Mouse (Mus musculus) ovary, postnatal 36 days (tissue): ENCODE results near the gene Ltbp2.

Experiments used
- DNase-seq: peaks from one replicate; pipeline ENCODE4 v3.0.0; 2022; ENCODE audit warnings: low spot score, mixed read lengths

Ltbp2 gene

GRCm38 (mm10) chr12:84880091-84880490 is 3.8 kb upstream of the Ltbp2 start:
- DNase-seq: no peak

- DNase-seq: no peak
These were observed 411 bp downstream of the Ltbp2 start for GRCm38 (mm10) chr12:84875761-84876480.

GRCm38 (mm10) chr12:84873434-84873833 is 2.9 kb downstream of the Ltbp2 start:
- no peak for DNase-seq

DNA sequence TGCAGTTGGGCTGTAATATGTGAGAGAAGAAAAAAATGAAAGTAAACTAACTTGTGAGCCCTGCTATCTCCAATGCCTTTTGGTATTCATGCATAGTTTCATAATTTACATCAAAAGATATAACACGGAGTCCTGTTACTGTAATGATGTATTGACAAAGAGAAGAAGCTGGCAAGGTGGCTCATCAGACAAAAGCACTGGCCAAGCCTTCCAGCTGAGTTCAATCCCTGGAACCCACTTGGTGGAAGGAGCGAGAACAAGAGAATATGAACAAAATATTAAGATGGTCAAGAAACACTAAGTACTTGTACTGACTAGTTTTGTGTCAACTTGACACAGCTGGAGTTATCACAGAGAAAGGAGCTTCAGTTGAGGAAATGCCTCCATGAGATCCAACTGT is 4.0 kb downstream of the Ltbp2 start:
- no peak for DNase-seq

DNA sequence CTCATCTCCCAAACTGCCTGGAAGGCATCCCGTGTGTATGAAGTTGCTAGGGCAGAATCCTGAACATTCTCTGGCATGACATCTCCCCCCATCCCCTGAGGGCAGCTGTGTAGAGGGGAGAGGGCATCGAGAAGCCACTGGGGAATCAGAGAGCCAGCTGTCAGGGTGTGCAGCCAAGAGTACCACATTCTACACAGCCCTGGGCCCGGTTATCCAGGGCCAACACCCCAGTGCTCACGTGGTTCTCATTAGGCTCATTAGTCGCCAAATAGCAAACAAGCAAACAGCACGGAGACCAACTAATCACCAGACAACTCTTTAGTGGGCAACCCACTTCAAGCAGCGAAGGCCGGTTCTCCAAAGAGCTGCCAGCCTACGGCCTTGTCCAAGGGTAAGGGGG is 10.9 kb downstream of the Ltbp2 start:
- DNase-seq: no peak

DNA sequence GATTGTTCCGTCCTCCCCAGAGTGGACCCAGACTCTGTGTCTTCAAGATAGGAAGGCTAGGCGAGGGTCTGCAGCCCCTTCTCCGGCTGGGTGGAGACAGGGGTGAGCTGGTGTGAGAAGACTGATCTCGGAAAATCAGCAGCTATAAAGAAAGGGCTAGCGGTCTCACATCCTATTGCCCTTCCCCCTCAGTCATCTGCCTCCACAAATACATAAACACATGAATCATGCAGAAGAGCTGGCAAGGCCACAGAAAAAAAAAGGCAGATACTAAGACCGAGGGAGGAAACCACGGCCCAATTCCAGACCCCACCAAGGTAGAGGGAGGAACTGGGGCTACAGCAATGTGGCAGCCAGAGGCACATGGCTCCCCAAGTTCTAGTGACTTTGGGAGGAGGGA is 11.5 kb downstream of the Ltbp2 start:
- DNase-seq: peak; percentile 27

DNA sequence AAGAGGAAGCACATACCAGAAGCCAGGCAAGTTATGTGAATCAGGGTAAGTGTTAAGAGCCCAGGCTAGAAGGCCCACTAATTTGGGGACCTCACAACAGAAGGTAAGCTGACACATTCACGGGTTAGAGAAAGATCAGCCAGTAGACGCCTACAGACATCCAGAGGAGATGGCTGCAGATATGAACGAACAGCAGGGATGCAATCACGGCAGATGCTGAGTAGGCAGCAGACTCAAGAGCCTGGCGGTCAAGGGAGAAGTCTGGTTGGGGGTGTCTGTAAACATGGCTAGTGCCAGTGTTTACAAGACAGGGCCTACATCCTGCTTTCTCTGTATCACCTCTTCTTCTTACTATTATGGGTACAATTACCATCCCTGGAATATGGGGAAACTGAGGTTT is 13.1 kb downstream of the Ltbp2 start:
- DNase-seq: no peak

DNA sequence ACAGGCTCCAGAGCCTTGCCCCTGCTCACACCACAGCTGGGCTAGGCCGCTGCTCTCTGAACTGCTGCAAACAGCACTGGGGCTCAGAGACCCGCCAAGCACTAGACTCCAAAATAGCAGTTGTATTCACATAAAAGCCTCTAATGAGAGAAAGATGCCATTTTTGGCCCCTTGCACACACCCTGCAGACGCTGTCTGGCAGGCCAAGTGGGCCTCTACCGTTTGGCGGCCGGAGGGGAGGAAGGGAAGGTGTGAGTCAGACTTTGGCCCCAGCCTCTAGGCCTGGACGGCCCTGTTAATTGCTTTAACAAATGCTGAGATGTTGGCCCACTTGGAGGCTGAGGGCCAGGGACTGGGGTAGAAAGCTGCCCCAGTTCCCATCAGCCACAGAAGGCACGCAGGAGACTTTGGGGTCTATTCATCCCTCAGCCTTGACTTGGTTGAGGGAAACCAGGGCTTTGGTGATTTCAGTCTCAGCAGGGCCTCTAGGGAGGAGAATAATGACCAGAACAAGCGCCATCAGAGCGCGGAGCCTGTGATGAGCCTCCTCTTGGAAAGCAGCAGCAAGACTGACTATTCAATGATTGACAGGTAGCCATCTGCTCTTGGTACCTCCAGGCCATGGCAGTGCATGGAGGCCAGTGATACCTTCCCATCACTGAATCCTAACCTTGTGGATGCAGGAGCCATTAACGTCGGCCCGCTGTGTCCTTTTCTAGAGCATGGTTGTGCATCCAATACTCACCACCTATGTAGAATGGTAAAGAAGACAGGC is 14.0 kb downstream of the Ltbp2 start:
- DNase-seq: no peak

GRCm38 (mm10) chr12:84858149-84859113 is 17.9 kb downstream of the Ltbp2 start:
- no peak for DNase-seq

GRCm38 (mm10) chr12:84857706-84858105 is 18.6 kb downstream of the Ltbp2 start:
- DNase-seq: no peak

- DNase-seq: no peak
These were observed 19.8 kb downstream of the Ltbp2 start for GRCm38 (mm10) chr12:84856532-84856931.

- DNase-seq: no peak
These were observed 21.2 kb downstream of the Ltbp2 start for GRCm38 (mm10) chr12:84855084-84855625.

GRCm38 (mm10) chr12:84854392-84855033 is 21.8 kb downstream of the Ltbp2 start:
- DNase-seq: no peak

DNA sequence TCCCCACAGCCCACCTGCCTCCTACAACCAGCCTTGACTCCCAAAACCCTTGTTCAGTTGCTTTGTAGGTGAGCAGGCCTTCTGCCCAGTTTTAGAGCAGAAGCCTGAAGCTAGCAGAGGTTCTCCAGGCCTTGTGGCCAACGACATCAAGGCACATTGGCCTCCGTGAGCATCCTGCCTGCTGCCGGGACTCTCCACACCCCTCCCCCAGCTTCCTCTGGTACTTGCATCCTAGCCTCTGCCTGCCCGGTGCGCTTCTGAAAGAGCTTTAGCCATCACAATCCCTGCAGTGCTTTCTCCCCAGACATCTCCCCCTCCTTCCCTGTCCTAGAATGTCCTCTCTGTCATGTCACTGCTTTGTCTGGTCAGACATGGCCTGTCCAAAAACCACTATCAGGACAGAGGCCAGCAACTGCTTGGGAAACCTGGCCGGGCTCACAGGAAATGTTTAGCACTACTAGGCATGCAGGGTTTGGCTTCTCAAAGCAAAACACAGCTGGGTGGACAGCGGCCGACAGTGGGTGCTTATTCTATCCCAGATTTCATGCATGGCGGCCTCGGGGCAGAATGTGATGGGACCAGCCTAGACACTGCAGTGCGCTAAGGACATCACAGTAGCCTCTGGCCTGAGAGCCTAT is 24.8 kb downstream of the Ltbp2 start:
- DNase-seq: no peak

GRCm38 (mm10) chr12:84847882-84848281 is 28.4 kb downstream of the Ltbp2 start:
- no peak for DNase-seq

DNA sequence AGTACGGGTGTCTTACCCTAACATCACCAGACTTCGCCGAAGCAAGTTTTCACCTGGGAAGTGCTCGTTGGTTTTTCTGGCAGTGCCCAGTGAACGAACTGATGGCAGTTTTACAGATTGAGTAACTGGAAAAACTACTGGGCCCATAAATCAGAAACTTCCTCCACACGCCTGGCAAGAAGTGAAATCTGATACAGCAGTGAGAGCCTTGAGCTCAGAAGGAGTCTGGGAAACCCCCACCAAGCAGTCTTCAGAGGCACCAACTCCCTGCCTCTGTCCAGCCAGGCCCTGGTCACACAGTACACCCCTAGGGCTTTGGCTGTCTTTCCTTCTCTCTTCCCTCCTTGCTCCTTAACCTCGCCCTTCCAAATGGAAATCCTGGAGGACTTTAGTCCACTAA is 28.9 kb downstream of the Ltbp2 start:
- peak; percentile 41 for DNase-seq

GRCm38 (mm10) chr12:84846594-84847014 is 29.7 kb downstream of the Ltbp2 start:
- peak; percentile 21 for DNase-seq

GRCm38 (mm10) chr12:84842706-84843105 is 33.6 kb downstream of the Ltbp2 start:
- DNase-seq: no peak

DNA sequence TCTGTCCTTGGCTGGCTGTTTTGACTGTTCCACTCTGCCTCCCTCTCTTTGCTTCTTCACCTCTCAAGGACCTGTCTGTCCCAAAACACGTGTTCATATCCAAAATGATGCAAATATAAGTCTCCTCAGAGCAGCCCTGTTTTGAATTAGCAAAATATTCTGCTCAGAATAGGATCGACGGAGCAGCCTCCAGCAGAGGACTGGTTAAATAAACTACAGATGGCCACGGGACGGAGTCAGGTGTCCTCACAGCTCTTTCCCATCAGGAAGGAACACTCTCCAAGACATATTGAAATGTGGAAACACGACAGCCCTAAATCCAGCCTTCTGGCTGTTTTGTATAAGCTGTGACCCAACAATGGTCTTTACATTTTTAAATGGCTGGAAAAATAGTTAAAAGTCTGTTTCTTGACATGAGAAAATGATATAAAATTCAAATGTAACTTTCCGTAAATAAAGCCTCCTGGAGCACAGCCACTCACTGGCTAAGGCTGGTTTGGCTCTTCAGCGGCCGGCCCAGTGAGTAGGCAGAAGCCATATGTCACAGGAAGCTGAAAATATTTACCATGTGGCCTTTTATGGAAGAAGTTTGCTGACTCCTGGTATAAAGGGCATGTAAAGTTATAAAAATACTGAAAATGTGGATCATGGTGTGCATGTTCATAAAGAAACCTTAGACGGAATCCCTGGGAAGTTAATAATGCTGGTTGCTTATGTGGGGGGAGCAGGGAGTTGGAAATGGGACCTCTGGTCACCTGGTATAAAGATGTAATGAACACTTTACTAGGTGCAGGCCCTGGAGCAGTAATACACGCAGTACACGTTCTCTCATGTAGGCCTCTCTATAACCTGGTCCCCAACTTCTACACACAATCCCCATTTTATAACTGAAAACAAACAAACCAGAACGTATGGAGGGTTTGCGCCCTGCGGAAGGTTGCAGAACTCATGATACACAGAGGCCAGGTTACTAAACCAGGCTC is 34.9 kb downstream of the Ltbp2 start:
- no peak for DNase-seq

DNA sequence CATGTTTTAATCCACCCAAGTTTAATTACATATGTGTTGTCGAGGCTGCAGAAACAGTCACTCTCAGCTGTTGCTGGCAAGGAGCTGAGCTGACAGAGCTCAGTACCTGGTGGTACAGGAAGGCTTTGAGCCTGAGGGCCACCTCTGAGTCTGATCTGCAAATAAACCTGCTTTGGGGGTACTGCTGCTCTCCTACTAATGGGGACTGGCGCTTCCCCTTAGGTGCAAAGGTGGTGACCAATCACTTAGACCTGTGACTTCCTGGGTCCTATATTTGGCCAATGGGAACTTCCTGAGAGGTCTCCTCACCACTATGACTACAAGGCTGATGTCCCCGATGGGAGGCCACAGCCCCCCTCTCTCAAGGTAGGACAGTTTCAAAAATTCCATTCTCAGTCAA is 35.6 kb downstream of the Ltbp2 start:
- DNase-seq: no peak
